Mouse (Mus musculus): ENCODE data around the gene Cryzl2. TPM values are rescaled to one million over a fixed set of nuclear protein-coding genes. Genes with fewer than 3 reads are reported as not detected.

Cryzl2 gene
- total RNA-seq, 4 experiments from 2014 or later, result 5.0 to 12.2 (median 9.4) TPM

GRCm38 (mm10) chr1:157443026-157443722, 15.2 kb upstream of the Cryzl2 start:
- peak; percentile 52 to 60 for DNase-seq (ENCODE audit: low spot score in 2 of 2)

- no peak for DNase-seq (ENCODE audit: low spot score in 2 of 2)
These were observed 14.4 kb upstream of the Cryzl2 start for GRCm38 (mm10) chr1:157443723-157444561.

- no peak for DNase-seq (ENCODE audit: low spot score in 2 of 2)
These were observed 13.6 kb upstream of the Cryzl2 start for GRCm38 (mm10) chr1:157444632-157445300.

- no peak for DNase-seq (ENCODE audit: low spot score in 2 of 2)
These were observed 12.9 kb upstream of the Cryzl2 start for GRCm38 (mm10) chr1:157445398-157445910.

- peak; percentile 74 for DNase-seq (ENCODE audit: low spot score in 2 of 2)
These were observed 12.1 kb upstream of the Cryzl2 start for GRCm38 (mm10) chr1:157446325-157446724.

- peak in 1 of 2 experiments; percentile 33 for DNase-seq (ENCODE audit: low spot score in 2 of 2)
These were observed 11.2 kb upstream of the Cryzl2 start for GRCm38 (mm10) chr1:157447142-157447541.

- DNase-seq (ENCODE audit: low spot score in 2 of 2), result no peak
These were observed 10.1 kb upstream of the Cryzl2 start for GRCm38 (mm10) chr1:157448164-157448804.

GRCm38 (mm10) chr1:157448805-157449188, 9.6 kb upstream of the Cryzl2 start:
- DNase-seq (ENCODE audit: low spot score in 2 of 2), result no peak

- no peak for DNase-seq (ENCODE audit: low spot score in 2 of 2)
These were observed 8.8 kb upstream of the Cryzl2 start for GRCm38 (mm10) chr1:157449532-157449931.

- no peak for DNase-seq (ENCODE audit: low spot score in 2 of 2)
These were observed 8.3 kb upstream of the Cryzl2 start for GRCm38 (mm10) chr1:157449981-157450636.

GRCm38 (mm10) chr1:157452284-157452683, 6.1 kb upstream of the Cryzl2 start:
- DNase-seq (ENCODE audit: low spot score in 2 of 2), result no peak

GRCm38 (mm10) chr1:157452759-157453549, 5.4 kb upstream of the Cryzl2 start:
- DNase-seq (ENCODE audit: low spot score in 2 of 2), result no peak

GRCm38 (mm10) chr1:157454876-157455275, 3.5 kb upstream of the Cryzl2 start:
- DNase-seq (ENCODE audit: low spot score in 2 of 2), result no peak

GRCm38 (mm10) chr1:157457789-157458188, 588 bp upstream of the Cryzl2 start:
- DNase-seq (ENCODE audit: low spot score in 2 of 2), result no peak

GRCm38 (mm10) chr1:157459904-157460303, 1.5 kb downstream of the Cryzl2 start:
- DNase-seq (ENCODE audit: low spot score in 2 of 2), result no peak

- no peak for DNase-seq (ENCODE audit: low spot score in 2 of 2)
These were observed 2.9 kb downstream of the Cryzl2 start for GRCm38 (mm10) chr1:157461276-157461675.

GRCm38 (mm10) chr1:157462336-157462735, 4.0 kb downstream of the Cryzl2 start:
- no peak for DNase-seq (ENCODE audit: low spot score in 2 of 2)

GRCm38 (mm10) chr1:157465194-157465593, 6.8 kb downstream of the Cryzl2 start:
- peak; percentile 39 to 73 for DNase-seq (ENCODE audit: low spot score in 2 of 2)

- no peak for DNase-seq (ENCODE audit: low spot score in 2 of 2)
These were observed 9.5 kb downstream of the Cryzl2 start for GRCm38 (mm10) chr1:157467866-157468265.

Data from layer of hippocampus, adult 8-10 months (tissue).